ENCODE assay signal across 8 mouse cellular contexts in genomic region chr16:8830431-8831211, GRCm38 (mm10). TPM values are rescaled to one million over a fixed set of nuclear protein-coding genes. Genes with fewer than 3 reads are reported as not detected.
A peak's percentile ranks its signal among the peaks of the same experiment; 100 is the strongest.
DNase-seq lines count a peak whose midpoint lies in the region; ATAC-seq and TF ChIP-seq lines count a peak whose summit lies in the region.

No protein-coding gene starts in this region.

- DNase-seq in ES-E14 (ENCODE audit: low read depth, low spot score) = no peak
- peak; percentile 70 for DNase-seq in cerebellum, adult 2 months
- peak; percentile 70 for DNase-seq in forebrain, postnatal 0 days
- peak; percentile 82 for DNase-seq in heart, postnatal 4 days
- DNase-seq in layer of hippocampus, adult 9-11 months = peak; percentile 67
- DNase-seq in thymus, adult 2 months = peak; percentile 78

- H3K36me3 ChIP-seq in ES-E14 (ENCODE audit: control insufficient read depth, insufficient read depth, low read length, poor library complexity, severe bottlenecking) = peaks cover 7% of the 10 kb centered on the region
- H3K36me3 ChIP-seq in forebrain, postnatal 0 days (ENCODE audit: insufficient read depth) = peaks cover 4% of the 10 kb centered on the region
- no peaks in the 10 kb centered on the region for H3K36me3 ChIP-seq in lung, embryonic 16.5 days (ENCODE audit: control insufficient read depth, insufficient read depth, low read length)
- H3K36me3 ChIP-seq in thymus, adult 2 months (ENCODE audit: control insufficient read depth, insufficient read depth, low read length) = peaks cover 4% of the 10 kb centered on the region; the same call in 1 of the 2 replicates

- WGBS in cerebellum, adult 2 months = under 1% methylated on average over 74 of the region's 74 CpGs
- WGBS in forebrain, postnatal 0 days = under 1% methylated on average over 68 of the region's 74 CpGs
- WGBS in lung, embryonic 16.5 days = 0% methylated on average over 70 of the region's 74 CpGs
- WGBS in olfactory bulb, adult 2 months = under 1% methylated on average over 71 of the region's 74 CpGs
- under 1% methylated on average over 71 of the region's 74 CpGs for WGBS in thymus, adult 2 months

- no peaks in the 10 kb centered on the region for H3K27me3 ChIP-seq in cerebellum, adult 2 months (ENCODE audit: control insufficient read depth, insufficient read depth, low read length)
- H3K27me3 ChIP-seq in forebrain, postnatal 0 days (ENCODE audit: insufficient read depth, low read length) = no peaks in the 10 kb centered on the region
- H3K27me3 ChIP-seq in lung, embryonic 16.5 days (ENCODE audit: control insufficient read depth, insufficient read depth, low read depth, low read length) = no peaks in the 10 kb centered on the region
- no peaks in the 10 kb centered on the region for H3K27me3 ChIP-seq in thymus, adult 2 months (ENCODE audit: control insufficient read depth, insufficient read depth, low read length)

- TF ChIP-seq POLR2A in cerebellum, adult 2 months (IDR thresholded peaks at IDR 0.05; ENCODE audit: borderline replicate concordance, insufficient read depth, low read length) = no peak
- no peak for TF ChIP-seq POLR2A in olfactory bulb, adult 2 months (IDR thresholded peaks at IDR 0.05; ENCODE audit: insufficient read depth, low read depth, low read length)
- TF ChIP-seq POLR2A in thymus, adult 2 months (IDR thresholded peaks at IDR 0.05; ENCODE audit: control insufficient read depth, extremely low read depth, insufficient read depth, low read length, poor library complexity) = no peak

- peak overlapping the region; percentile 94 for H3K9ac ChIP-seq in ES-E14 (ENCODE audit: insufficient read depth, low read depth, low read length, poor library complexity, severe bottlenecking)
- peak overlapping the region; percentile 99 for H3K9ac ChIP-seq in forebrain, postnatal 0 days
- H3K9ac ChIP-seq in lung, embryonic 16.5 days (ENCODE audit: low read length) = peak overlapping the region; percentile 100

- H3K4me2 ChIP-seq in forebrain, postnatal 0 days (ENCODE audit: low read depth) = peak overlapping the region; percentile 79
- H3K4me2 ChIP-seq in lung, embryonic 16.5 days (ENCODE audit: low read depth, low read length) = peak overlapping the region; percentile 77

- no peak for TF ChIP-seq CTCF in cerebellum, adult 2 months (IDR thresholded peaks at IDR 0.05; ENCODE audit: borderline replicate concordance, insufficient read depth, low read depth, low read length)
- no peak for TF ChIP-seq CTCF in forebrain, postnatal 0 days (IDR thresholded peaks at IDR 0.05; ENCODE audit: low read depth)
- no peak for TF ChIP-seq CTCF in olfactory bulb, adult 2 months (IDR thresholded peaks at IDR 0.05; ENCODE audit: insufficient read depth, low read depth, low read length)
- TF ChIP-seq CTCF in thymus, adult 2 months (IDR thresholded peaks at IDR 0.05; ENCODE audit: borderline replicate concordance, control insufficient read depth, extremely low read depth, insufficient read depth, low read length, poor library complexity) = peak; percentile 22; the same call in 1 of the 2 replicates

- H3K4me3 ChIP-seq in ES-E14 (ENCODE audit: insufficient read depth in 1 of 2, low read depth in 1 of 2, low read length in 2 of 2, poor library complexity in 1 of 2, severe bottlenecking in 1 of 2) = peak overlapping the region; percentile 83 to 93
- peak overlapping the region; percentile 91 for H3K4me3 ChIP-seq in cerebellum, adult 2 months (replicated peaks; ENCODE audit: insufficient read depth, low read depth, low read length)
- H3K4me3 ChIP-seq in forebrain, postnatal 0 days (ENCODE audit: low read depth, low read length) = peak overlapping the region; percentile 100
- peak overlapping the region; percentile 100 for H3K4me3 ChIP-seq in lung, embryonic 16.5 days (ENCODE audit: low read length)
- H3K4me3 ChIP-seq in olfactory bulb, adult 2 months (ENCODE audit: insufficient read depth, low read depth, low read length) = peak overlapping the region; percentile 89
- peak overlapping the region; percentile 89 for H3K4me3 ChIP-seq in thymus, adult 2 months (ENCODE audit: control insufficient read depth, insufficient read depth, low read length)

- in situ Hi-C loops in ES-E14 (cut with MboI; ENCODE audit: low sequenced_read_pairs in 2 of 2, unreplicated experiment in 2 of 2) = no loop called here

- peaks cover 2 to 10% of the 10 kb centered on the region in 2 experiments; a peak in 3 of 4 replicates for H3K4me1 ChIP-seq in ES-E14 (ENCODE audit: control insufficient read depth in 2 of 2, insufficient read depth in 2 of 2, low read length in 2 of 2, poor library complexity in 1 of 2)
- H3K4me1 ChIP-seq in cerebellum, adult 2 months (ENCODE audit: control insufficient read depth, insufficient read depth, low read length) = peaks cover 8% of the 10 kb centered on the region; the same call in 1 of the 2 replicates
- H3K4me1 ChIP-seq in forebrain, postnatal 0 days (ENCODE audit: insufficient read depth) = peaks cover 18% of the 10 kb centered on the region
- peaks cover 22% of the 10 kb centered on the region for H3K4me1 ChIP-seq in lung, embryonic 16.5 days (replicated peaks; ENCODE audit: control insufficient read depth, insufficient read depth, low read length)
- H3K4me1 ChIP-seq in olfactory bulb, adult 2 months (ENCODE audit: control insufficient read depth, insufficient read depth, low read length) = 0 out of 2 replicates have a peak, but pooled peaks cover 2% of the 10 kb centered on the region
- H3K4me1 ChIP-seq in thymus, adult 2 months (replicated peaks; ENCODE audit: control insufficient read depth, insufficient read depth, low read length) = peaks cover 9% of the 10 kb centered on the region

- peak; percentile 3 for ATAC-seq in forebrain, postnatal 0 days
- peak; percentile 29 for ATAC-seq in lung, embryonic 16.5 days (ENCODE audit: low read depth)

- H3K27ac ChIP-seq in ES-E14 (ENCODE audit: insufficient read depth, low read depth, low read length, poor library complexity, severe bottlenecking) = peak overlapping the region; percentile 90
- H3K27ac ChIP-seq in cerebellum, adult 2 months (ENCODE audit: insufficient read depth, low read length) = peak overlapping the region; percentile 95
- peak overlapping the region; percentile 97 for H3K27ac ChIP-seq in forebrain, postnatal 0 days (ENCODE audit: low read depth, low read length)
- H3K27ac ChIP-seq in lung, embryonic 16.5 days (ENCODE audit: low read length) = peak overlapping the region; percentile 96
- peak overlapping the region; percentile 93 for H3K27ac ChIP-seq in olfactory bulb, adult 2 months (ENCODE audit: insufficient read depth, low read depth, low read length)
- H3K27ac ChIP-seq in thymus, adult 2 months (ENCODE audit: control insufficient read depth, insufficient read depth, low read length) = peak overlapping the region; percentile 79

- no peaks in the 10 kb centered on the region for H3K9me3 ChIP-seq in ES-E14 (ENCODE audit: control insufficient read depth, insufficient read depth, low read depth, low read length)
- no peaks in the 10 kb centered on the region for H3K9me3 ChIP-seq in forebrain, postnatal 0 days (ENCODE audit: low read length)
- H3K9me3 ChIP-seq in lung, embryonic 16.5 days (ENCODE audit: control insufficient read depth, low read length) = no peaks in the 10 kb centered on the region

TF ChIP-seq in ES-E14, 5 proteins besides CTCF, POLR2A, EP300 and RAD21:
- TF ChIP-seq ZC3H11A (IDR thresholded peaks at IDR 0.05; ENCODE audit: borderline replicate concordance, low read depth, low read length) (no peak), HCFC1 (IDR thresholded peaks at IDR 0.05; ENCODE audit: borderline replicate concordance, insufficient read depth, low read length) (no peak)

RNA-seq across cellular contexts. Expression of gene 1810013L24Rik, which starts 0.7 kb away (rescaled TPM):
- total RNA-seq in ES-E14 (2012; rRNA removed) = 46.6 and 47.4 TPM in 2 replicates
- 51.2 and 52.6 TPM in 2 replicates for polyA plus RNA-seq in cerebellum, adult 2 months (2012; rRNA removed)
- 63.7 and 80.2 TPM in 2 replicates for total RNA-seq in forebrain, postnatal 0 days (2014; rRNA removed)
- polyA plus RNA-seq in forebrain, postnatal 0 days (2015; fragmentation: Nextera tagmentation; extraction: Ambion mirVana) = 8.2 and 15.9 TPM in 2 replicates
- 100 to 1,000 TPM; 105 to 115 TPM for total RNA-seq in heart, postnatal 4 days (2021)
- 16.0 and 17.9 TPM in 2 replicates for polyA plus RNA-seq in lung, embryonic 16.5 days (2015; fragmentation: Nextera tagmentation; extraction: Ambion mirVana)
- 90.2 TPM in 1 of 2 replicates, not detected in the other for polyA plus RNA-seq in olfactory bulb, adult 2 months (2012; ENCODE audit: insufficient read depth, insufficient read length, low replicate concordance, missing spikeins)
- 28.4 and 29.5 TPM in 2 replicates for polyA plus RNA-seq in thymus, adult 2 months (2012; rRNA removed)

RNA-seq across cellular contexts. Expression of gene Usp7, which starts 38.5 kb away (rescaled TPM):
- total RNA-seq in ES-E14 (2012; rRNA removed) = 242 and 291 TPM in 2 replicates
- 116 and 119 TPM in 2 replicates for polyA plus RNA-seq in cerebellum, adult 2 months (2012; rRNA removed)
- total RNA-seq in forebrain, postnatal 0 days (2014; rRNA removed) = 119 and 200 TPM in 2 replicates
- polyA plus RNA-seq in forebrain, postnatal 0 days (2015; fragmentation: Nextera tagmentation; extraction: Ambion mirVana) = 14.5 and 18.9 TPM in 2 replicates
- total RNA-seq in heart, postnatal 4 days (2021) = 10 to 100 TPM; 93.2 to 93.6 TPM
- 23.1 and 24.4 TPM in 2 replicates for polyA plus RNA-seq in lung, embryonic 16.5 days (2015; fragmentation: Nextera tagmentation; extraction: Ambion mirVana)
- 486 TPM in 1 of 2 replicates, not detected in the other for polyA plus RNA-seq in olfactory bulb, adult 2 months (2012; ENCODE audit: insufficient read depth, insufficient read length, low replicate concordance, missing spikeins)
- 81.7 and 94.8 TPM in 2 replicates for polyA plus RNA-seq in thymus, adult 2 months (2012; rRNA removed)
